Mouse (Mus musculus) urinary bladder, postnatal 4 days (tissue): ENCODE measurements around the gene Hspb11.

Experiments
- DNase-seq, 2 experiments: peaks; one replicate each; pipeline ENCODE4 v3.0.0; 2021 to 2022; ENCODE audit warnings: low spot score in 2 of 2

Hspb11 gene

GRCm38 (mm10) chr4:107313690-107314478, 60.5 kb downstream of the Hspb11 start, which contains the start of gene Yipf1:
Gene Yipf1, plus strand, starts transcription at chr4:107314363.
- DNase-seq, result peak; percentile 85 to 91

- DNase-seq, result no peak
These were observed 61.0 kb downstream of the Hspb11 start for GRCm38 (mm10) chr4:107314479-107314805.

- DNase-seq, result no peak
These were observed 65.3 kb downstream of the Hspb11 start for GRCm38 (mm10) chr4:107318646-107319045.

- DNase-seq, result no peak
These were observed 67.6 kb downstream of the Hspb11 start for GRCm38 (mm10) chr4:107321041-107321440.

GRCm38 (mm10) chr4:107323113-107323512, 69.7 kb downstream of the Hspb11 start:
- no peak for DNase-seq

- DNase-seq, result no peak
These were observed 75.1 kb downstream of the Hspb11 start for GRCm38 (mm10) chr4:107328530-107328929.
